Mouse (Mus musculus) retina, postnatal 7 days (tissue): Measurements from ENCODE around the gene Fam178b.
"Not testable (repeated sequence)": the region's sequence is repeated elsewhere in the genome, so short reads cannot be mapped to it uniquely, and the experiment has no call there.

Experiments
- DNase-seq: peaks from one replicate; pipeline ENCODE4 v3.0.0-alpha.2; 2012; ENCODE audit warnings: low read depth, low spot score

The Fam178b gene

DNA sequence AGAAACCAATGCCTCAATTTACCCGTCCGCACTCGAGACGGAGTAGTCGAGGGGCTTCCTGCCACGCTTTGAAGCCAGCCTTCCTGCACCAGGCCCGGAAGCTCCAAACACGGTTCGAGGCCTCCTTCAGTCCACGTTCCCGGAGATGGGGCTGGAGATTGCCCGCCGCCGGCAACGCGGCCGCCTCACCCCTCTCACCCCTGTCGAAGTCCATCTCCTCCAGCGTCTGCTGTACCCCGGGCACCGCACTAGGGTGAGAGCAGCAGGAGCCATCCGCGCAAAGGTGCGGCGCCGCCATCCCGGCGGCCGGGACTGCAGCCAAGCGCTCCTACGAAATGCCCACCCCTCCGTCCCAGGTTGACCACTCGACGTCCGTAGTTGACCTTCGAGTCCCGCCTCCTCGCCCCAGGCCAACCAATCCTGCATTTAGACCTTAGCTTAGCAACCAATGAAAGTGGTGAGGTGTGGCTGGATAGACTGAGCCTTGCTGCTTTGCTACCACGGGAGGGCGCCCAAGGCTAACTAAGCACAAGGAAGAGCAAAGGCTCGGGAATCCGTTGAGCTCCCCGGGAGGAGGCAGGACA, 136.0 kb downstream of the Fam178b start, which contains the start of gene Ankrd39:
Gene Ankrd39, minus strand, starts transcription at position 558 of the 584 bp plus-strand sequence.
- DNase-seq, result peak; percentile 97

DNA sequence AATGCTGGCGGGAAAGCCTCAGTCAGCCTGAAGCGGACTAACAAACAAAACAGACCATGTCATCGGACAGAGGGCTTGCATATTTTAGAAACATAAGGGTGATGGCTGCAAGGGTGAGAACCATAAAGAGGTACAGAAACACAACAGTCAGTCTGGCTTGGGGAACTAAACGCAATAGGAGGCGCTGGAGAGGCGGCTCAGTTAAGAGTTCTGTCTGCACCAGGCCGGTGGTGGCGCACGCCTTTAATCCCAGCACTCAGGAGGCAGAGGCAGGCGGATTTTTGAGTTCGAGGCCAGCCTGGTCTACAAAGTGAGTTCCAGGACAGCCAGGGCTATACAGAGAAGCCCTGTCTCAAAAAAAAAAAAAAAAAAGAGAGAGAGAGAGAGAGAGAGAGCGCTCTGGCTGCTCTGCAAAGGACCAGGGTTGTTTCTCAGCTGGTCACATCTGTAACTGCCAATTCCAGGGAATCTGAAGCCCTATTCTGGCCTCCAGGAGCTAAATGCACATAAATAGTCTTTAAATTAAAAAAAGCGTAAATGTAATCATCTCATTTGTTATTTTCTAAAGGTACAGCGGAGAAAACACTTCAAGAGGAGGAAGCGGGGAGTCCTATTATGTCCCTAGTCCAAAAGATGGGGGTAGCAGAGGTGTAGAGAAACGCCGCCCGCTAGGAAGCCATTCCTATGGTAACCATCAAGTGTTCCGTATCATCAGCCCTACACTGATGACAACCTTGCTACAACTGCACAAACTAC, 137.0 kb downstream of the Fam178b start:
- DNase-seq, result no peak

GRCm38 (mm10) chr1:36545382-36545781, 137.6 kb downstream of the Fam178b start:
- DNase-seq, result no peak

GRCm38 (mm10) chr1:36542925-36543324, 140.1 kb downstream of the Fam178b start:
- DNase-seq, result no peak

GRCm38 (mm10) chr1:36541844-36542243, 141.1 kb downstream of the Fam178b start:
- DNase-seq, result no peak

GRCm38 (mm10) chr1:36540807-36541206, 142.2 kb downstream of the Fam178b start:
- no peak for DNase-seq

GRCm38 (mm10) chr1:36540132-36540531, 142.9 kb downstream of the Fam178b start:
- DNase-seq, result no peak

DNA sequence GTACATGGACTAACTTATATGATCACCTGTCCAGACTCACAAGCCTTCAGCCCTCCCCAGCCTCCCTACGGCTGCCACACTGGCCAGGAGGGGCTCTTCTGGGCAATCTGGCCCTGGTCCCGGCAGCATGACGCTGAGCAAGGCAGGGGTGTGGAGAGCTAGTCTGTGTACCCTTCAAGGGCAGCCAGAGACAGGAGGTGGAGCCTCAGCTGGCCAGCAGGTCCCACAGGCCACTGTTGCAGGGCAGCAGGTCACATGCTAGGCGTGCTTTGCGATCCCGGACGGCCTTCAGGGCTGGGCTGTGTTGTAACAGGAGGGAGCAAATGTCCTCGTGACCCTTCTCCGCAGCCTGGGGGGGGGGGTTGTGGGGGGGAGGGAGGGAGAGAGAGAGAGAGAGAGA, 143.8 kb downstream of the Fam178b start, which contains the start of gene Gm42417:
Gene Gm42417, minus strand, starts transcription at position 244 of the 400 bp plus-strand sequence.
- no peak for DNase-seq

DNA sequence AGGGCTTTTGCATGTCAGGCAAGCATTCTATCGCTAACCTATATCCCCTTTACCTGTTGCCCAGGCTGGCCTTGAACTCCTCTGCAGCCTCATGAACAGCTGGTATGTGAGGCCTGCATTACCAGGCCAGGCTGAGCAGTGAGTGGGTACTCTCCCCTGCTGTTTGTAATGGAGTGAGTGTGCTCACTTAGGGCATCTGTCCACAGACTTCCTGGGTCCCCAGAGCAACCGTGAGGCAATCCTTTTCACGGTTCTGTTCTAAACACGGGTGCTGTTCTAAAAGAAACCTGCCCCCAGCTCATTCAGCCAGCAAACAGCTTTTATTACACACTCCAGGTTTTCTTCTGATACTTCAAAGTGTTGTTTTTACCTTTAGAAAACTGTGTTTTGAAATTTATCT, 144.3 kb downstream of the Fam178b start:
- DNase-seq, result no peak

- DNase-seq, result not testable (repeated sequence)
Observed at GRCm38 (mm10) chr1:36536783-36537182, 146.2 kb downstream of the Fam178b start, which contains the start of gene Ankrd23. Gene Ankrd23 (minus strand): TSS chr1:36536883.

DNA sequence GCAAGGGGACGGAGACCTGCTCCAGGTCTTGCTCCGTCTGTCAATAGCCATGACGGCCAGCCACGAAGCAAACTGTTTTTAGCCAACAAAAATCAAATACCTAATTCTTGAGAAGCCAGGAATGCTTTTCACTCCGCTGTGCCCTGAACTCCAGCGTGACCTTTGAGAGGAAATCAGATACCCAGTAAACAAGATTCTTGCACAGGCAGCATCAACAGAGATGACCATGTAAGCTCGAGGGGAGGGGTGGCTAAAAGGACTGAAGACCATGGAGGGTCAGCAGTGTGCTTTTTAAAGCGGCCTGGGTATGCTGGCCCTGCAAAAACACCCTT, 146.6 kb downstream of the Fam178b start:
- no peak for DNase-seq

DNA sequence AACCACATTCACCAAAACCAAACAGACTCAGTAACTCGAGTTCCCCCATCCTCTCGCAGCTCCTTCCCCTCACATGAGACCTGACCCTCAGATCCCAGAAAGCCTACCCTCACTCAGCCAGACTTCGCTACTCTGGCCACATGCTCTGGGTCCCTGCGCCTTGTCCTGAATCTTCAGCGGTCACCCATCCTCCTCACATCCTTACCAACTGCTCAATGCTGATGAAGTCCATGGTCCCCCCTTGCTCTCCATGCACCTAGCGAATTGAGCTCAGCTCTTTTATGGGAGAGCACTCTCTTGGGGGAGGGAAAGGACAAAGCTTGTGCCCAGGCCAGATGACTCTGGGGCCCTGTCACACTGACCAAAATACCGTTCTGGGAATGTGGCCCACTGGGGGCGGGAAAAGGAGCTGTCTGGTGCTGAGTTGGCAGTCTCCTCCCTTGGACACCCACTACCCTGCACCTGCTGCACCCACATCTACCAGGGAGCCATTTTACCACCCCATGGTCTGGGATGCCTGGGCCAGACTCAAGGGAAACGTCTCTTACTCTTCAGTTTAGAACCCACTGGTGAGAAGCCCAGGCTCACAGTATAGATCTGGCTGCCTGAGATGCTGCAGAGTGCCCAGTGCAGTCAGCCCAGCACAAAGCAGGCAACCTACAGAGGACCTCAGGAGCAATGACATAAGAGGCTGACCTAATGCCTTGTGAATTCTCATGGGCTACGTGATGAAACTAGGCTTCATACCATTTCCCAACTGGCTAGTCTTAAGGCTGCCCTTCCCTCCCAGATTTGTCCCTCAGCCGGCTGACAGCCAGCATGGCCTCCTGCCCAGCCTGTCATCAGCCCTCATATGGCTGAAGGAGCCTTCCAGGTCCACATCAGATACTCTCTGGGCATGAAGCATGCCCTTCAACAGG, 147.2 kb downstream of the Fam178b start:
- no peak for DNase-seq

DNA sequence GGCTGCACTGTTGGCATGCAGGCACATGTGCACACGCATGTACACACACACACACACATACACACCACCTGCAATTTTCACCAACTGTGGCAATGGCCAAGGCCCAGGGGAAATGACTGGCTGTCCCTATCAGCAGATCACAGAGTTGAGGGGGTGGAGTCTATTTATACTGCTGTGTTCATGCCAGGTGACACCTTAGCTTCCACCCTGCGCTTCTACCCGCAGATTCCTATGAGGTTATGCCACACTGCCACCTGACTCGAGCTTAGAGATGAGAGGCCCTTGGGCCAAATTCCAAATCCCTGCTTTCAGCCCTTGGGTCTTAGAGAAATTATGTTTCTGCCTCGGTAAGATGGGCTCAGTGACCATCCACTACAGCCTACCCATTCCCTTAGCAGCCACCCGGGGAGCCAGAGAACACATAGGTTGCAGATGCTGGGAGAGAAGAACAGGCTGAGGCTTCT, 148.4 kb downstream of the Fam178b start:
- DNase-seq, result no peak

DNA sequence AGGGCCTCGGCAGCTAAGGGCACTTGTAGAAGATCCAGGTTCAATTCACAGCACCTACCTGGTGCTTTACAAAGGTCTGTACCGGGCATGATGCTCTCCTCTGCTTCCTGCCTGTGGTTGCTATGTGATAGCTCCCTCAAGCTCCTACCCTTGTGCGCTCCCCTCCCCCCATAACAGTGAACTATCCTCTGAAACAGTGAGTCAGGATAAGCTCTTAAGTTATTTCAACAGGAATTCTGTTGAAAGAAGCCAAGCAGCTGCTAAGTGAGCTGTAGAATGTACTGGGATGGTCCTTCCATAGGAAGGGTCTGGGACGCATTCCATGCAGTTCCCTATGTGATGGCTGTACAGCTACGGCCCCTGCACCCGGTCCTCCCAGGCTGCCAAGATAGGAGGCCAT, 149.4 kb downstream of the Fam178b start:
- no peak for DNase-seq

DNA sequence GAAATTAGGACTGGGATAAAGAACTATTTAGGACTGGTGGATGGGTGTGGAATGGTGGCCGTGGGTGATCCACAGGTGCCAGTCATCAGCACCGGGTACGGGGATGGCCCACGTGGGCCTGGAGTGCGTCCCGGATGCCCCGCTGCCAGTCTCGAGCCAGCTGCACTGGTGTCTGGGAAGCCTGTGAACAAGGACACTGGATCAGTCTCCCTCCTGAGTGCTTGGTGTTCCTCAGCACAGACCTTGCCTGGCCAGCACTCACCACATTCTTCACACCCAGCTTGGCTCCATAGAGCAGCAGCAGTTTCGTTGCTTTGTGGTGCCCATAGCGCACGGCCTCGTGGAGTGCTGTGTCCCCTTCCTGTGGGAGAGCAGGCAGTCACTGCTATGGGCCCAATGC, 151.5 kb downstream of the Fam178b start:
- no peak for DNase-seq

- no peak for DNase-seq
Observed at GRCm38 (mm10) chr1:36530962-36531361, 152.0 kb downstream of the Fam178b start.

DNA sequence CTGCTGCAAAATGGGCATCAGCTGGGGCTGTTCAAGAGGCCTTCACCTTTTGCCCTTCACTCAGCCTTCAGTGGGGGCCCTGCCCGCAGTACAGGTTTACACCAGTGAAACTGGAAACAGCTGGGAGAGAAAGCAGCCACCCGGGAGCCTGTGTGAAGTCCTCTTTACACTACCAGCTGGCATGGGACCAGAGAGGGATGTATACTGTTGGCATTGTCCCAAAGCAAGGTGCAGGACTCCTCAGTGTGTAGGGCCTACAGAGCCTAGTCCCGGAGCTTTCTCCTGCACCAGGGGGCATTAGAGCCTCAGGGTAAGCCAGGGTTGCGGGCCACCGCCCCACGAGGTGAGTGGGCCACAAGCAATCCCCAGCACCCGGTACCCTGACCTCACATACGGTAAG, 152.5 kb downstream of the Fam178b start:
- no peak for DNase-seq

DNA sequence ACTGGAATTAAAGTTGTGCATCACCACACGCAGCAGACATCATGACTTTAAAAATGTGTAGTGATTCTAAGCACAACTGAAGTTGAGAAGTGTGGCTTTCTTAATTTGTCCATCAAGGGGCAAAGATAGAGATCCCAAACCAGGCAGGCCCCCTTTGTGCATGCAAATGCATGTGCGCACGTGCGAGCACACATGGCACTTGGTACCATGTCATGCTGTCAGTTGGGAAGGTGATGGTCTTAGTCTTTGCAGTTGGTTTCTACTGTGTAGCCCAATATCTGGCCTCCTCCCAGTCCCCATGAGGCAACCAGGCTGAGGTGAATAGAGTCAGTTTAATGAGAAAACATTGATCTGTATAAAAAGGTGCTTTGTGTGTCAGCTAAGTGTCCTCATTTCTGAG, 153.1 kb downstream of the Fam178b start:
- no peak for DNase-seq

DNA sequence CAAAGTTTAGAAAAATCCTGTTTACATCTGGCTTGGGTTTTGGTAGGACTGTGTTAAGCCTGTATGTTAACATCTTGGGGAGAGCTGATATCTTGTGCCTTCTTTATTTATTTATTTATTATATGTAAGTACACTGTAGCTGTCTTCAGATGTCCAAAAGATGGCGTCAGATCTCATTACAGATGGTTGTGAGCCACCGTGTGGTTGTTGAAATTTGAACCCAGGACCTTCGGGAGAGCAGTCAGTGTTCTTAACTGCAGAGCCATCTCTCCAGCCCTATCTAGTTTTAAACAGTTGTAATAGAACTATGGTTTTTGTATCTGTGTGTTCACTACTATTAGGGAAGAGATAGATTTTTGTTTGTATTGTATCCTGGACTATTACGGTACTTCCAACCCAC, 153.7 kb downstream of the Fam178b start:
- no peak for DNase-seq

GRCm38 (mm10) chr1:36528351-36528750, 154.6 kb downstream of the Fam178b start:
- DNase-seq, result no peak

GRCm38 (mm10) chr1:36526903-36527302, 156.1 kb downstream of the Fam178b start:
- DNase-seq, result no peak

DNA sequence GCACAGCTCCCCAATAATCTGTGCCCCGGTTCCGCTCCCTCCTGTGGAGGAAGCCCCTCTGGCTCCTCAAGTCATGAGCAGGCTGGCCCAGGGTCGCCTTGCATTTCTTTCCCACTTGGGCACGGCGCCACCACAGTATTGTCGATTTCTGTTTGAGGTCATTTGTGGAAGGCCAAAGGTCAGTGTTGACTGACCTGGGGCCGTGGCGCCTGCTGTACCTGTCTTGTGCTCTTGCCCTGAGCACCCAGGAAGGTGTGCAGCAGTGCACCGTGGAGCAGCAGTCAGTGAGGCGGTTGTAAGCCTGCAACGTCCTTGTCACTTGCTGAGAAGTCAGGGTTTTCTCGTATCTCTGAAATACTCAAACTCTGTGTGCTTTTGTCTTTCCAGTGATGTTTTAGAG, 157.2 kb downstream of the Fam178b start:
- DNase-seq, result no peak
